Mouse (Mus musculus): ENCODE data around the gene Zfp174. TPM values are rescaled to one million over a fixed set of nuclear protein-coding genes. Genes with fewer than 3 reads are reported as not detected.

Gene Zfp174
- total and polyA plus RNA-seq, 3 experiments = 1.00 to 1.8 (median 1.3) TPM

GRCm38 (mm10) chr16:3830588-3831109 lies 16.4 kb upstream of the Zfp174 start, which contains the start of gene Olfr15:
Olfr15 (plus strand) TSS chr16:3830878.
- H3K4me3 ChIP-seq = no peak within 1 kb of the TSS
- no peak within 1 kb of the TSS for H3K9ac ChIP-seq (ENCODE audit: low read depth, low read length)
- H3K4me1 ChIP-seq (ENCODE audit: control insufficient read depth, insufficient read depth, low read length) = no peaks in the 10 kb centered on the region
- H3K27ac ChIP-seq = no peak within 1 kb of the TSS
- no peaks in the 10 kb centered on the region for H3K79me2 ChIP-seq (replicated peaks; ENCODE audit: control insufficient read depth, insufficient read depth, low read length)
- DNase-seq = no peak
- TF ChIP-seq CTCF (IDR thresholded peaks at IDR 0.05) (peak; percentile 48), EP300 (IDR thresholded peaks at IDR 0.05; ENCODE audit: insufficient read depth, low read depth, low read length) (no peak)
- intact Hi-C loops (cut with DNase I) = no loop called here
- H3K27me3 ChIP-seq (ENCODE audit: control insufficient read depth, insufficient read depth, low read length) = no peaks in the 10 kb centered on the region
- no peaks in the 10 kb centered on the region for H3K36me3 ChIP-seq (ENCODE audit: control insufficient read depth, insufficient read depth, low read length)

GRCm38 (mm10) chr16:3835461-3835860 lies 11.6 kb upstream of the Zfp174 start:
- H3K4me3 ChIP-seq = no peak overlapping the region
- no peaks in the 10 kb centered on the region for H3K4me1 ChIP-seq (ENCODE audit: control insufficient read depth, insufficient read depth, low read length)
- H3K36me3 ChIP-seq (ENCODE audit: control insufficient read depth, insufficient read depth, low read length) = no peaks in the 10 kb centered on the region
- no peak for TF ChIP-seq EP300 (IDR thresholded peaks at IDR 0.05; ENCODE audit: insufficient read depth, low read depth, low read length)
- TF ChIP-seq CTCF (IDR thresholded peaks at IDR 0.05) = no peak
- TF ChIP-seq POLR2A (IDR thresholded peaks at IDR 0.05; ENCODE audit: insufficient read depth, low read depth, low read length) = no peak
- no peak for DNase-seq
- no peaks in the 10 kb centered on the region for H3K79me2 ChIP-seq (replicated peaks; ENCODE audit: control insufficient read depth, insufficient read depth, low read length)
- WGBS = 65% methylated on average over 2 of the region's 2 CpGs
- no peaks in the 10 kb centered on the region for H3K27me3 ChIP-seq (ENCODE audit: control insufficient read depth, insufficient read depth, low read length)
- H3K27ac ChIP-seq = no peak overlapping the region
- intact Hi-C loops (cut with DNase I) = no loop called here
- H3K9ac ChIP-seq (ENCODE audit: low read depth, low read length) = no peak overlapping the region

DNA sequence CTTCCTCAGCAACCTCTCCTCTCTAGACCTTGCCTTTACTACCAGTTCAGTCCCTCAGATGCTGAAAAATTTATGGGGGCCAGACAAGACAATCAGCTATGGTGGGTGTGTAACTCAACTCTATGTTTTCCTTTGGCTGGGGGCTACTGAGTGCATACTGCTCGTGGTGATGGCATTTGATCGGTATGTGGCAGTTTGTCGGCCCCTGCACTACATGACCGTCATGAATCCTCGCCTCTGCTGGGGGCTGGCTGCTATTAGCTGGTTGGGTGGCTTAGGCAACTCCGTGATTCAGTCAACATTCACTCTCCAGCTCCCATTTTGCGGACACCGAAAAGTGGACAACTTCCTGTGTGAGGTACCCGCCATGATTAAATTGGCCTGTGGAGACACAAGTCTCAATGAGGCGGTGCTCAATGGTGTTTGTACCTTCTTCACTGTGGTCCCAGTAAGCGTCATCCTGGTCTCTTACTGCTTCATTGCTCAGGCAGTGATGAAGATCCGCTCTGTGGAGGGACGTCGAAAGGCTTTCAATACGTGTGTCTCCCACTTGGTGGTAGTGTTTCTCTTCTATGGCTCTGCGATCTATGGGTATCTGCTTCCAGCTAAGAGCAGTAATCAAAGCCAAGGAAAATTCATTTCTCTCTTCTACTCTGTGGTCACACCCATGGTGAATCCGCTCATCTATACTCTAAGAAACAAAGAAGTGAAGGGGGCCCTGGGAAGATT lies 7.7 kb upstream of the Zfp174 start:
- no peak overlapping the region for H3K4me3 ChIP-seq
- no peaks in the 10 kb centered on the region for H3K27me3 ChIP-seq (ENCODE audit: control insufficient read depth, insufficient read depth, low read length)
- H3K4me1 ChIP-seq (ENCODE audit: control insufficient read depth, insufficient read depth, low read length) = no peaks in the 10 kb centered on the region
- intact Hi-C loops (cut with DNase I) = no loop called here
- no peak overlapping the region for H3K27ac ChIP-seq
- 42% methylated on average over 17 of the region's 17 CpGs for WGBS
- DNase-seq = no peak
- no peaks in the 10 kb centered on the region for H3K36me3 ChIP-seq (ENCODE audit: control insufficient read depth, insufficient read depth, low read length)
- TF ChIP-seq POLR2A (IDR thresholded peaks at IDR 0.05; ENCODE audit: insufficient read depth, low read depth, low read length) (no peak), EP300 (IDR thresholded peaks at IDR 0.05; ENCODE audit: insufficient read depth, low read depth, low read length) (0 out of 2 replicates have a peak, but pooled peaks have one; percentile 36), CTCF (IDR thresholded peaks at IDR 0.05) (peak; percentile 76)
- no peak overlapping the region for H3K9ac ChIP-seq (ENCODE audit: low read depth, low read length)
- H3K79me2 ChIP-seq (replicated peaks; ENCODE audit: control insufficient read depth, insufficient read depth, low read length) = no peaks in the 10 kb centered on the region

DNA sequence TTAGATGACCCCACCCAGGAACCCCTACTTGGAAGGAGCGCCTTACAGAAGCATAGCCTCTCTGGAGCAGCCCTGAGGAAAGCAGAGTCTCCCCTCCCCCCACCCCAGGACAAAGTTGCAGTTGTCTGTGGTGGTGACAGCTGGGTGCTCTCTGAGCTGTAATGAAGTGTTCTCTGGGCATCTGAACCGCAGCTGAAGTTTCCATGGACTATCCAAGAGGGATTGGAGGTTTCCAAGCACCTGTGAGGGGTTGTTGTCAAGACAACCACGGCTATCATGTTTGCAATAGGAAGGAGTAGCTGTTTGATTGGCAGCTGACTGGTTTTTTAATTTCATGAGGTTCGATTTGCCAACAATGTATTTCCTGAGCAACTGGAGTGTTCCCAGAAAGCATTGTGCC lies 4.1 kb upstream of the Zfp174 start:
- no peaks in the 10 kb centered on the region for H3K36me3 ChIP-seq (ENCODE audit: control insufficient read depth, insufficient read depth, low read length)
- intact Hi-C loops (cut with DNase I) = loop anchor here (10.0 kb wide), 2 partner anchors 98 to 442 kb away; partner anchors contain the start of gene Zfp263
- WGBS = 28% methylated on average over 4 of the region's 4 CpGs

DNA sequence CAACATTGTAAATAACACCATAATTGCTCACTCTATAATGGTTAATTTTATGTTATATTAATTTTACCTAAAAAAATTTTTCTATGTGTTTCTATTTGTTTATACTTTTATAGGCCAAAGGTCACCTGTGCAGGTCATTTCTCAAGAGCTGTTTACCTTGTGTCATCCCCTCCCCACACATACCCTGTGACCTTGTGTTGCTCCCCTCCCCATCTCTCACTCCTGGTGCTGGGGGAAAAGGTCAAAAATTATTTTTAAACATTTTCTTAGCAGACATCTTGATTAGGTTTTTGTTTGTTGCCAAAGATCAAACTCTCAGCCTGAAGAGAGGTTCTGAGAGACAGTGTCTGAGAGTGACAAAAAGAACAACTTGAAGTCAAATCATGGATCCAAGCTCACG lies 3.3 kb upstream of the Zfp174 start:
- DNase-seq = no peak
- H3K36me3 ChIP-seq (ENCODE audit: control insufficient read depth, insufficient read depth, low read length) = no peaks in the 10 kb centered on the region
- no peak overlapping the region for H3K9ac ChIP-seq (ENCODE audit: low read depth, low read length)
- H3K4me3 ChIP-seq = no peak overlapping the region
- 68% methylated on average over 1 of the region's 1 CpGs for WGBS
- no peaks in the 10 kb centered on the region for H3K79me2 ChIP-seq (replicated peaks; ENCODE audit: control insufficient read depth, insufficient read depth, low read length)
- TF ChIP-seq EP300 (IDR thresholded peaks at IDR 0.05; ENCODE audit: insufficient read depth, low read depth, low read length) (no peak), POLR2A (IDR thresholded peaks at IDR 0.05; ENCODE audit: insufficient read depth, low read depth, low read length) (no peak), CTCF (IDR thresholded peaks at IDR 0.05) (no peak)
- H3K4me1 ChIP-seq (ENCODE audit: control insufficient read depth, insufficient read depth, low read length) = no peaks in the 10 kb centered on the region; the same call in none of the 2 replicates
- no peaks in the 10 kb centered on the region for H3K27me3 ChIP-seq (ENCODE audit: control insufficient read depth, insufficient read depth, low read length)
- intact Hi-C loops (cut with DNase I) = loop anchor here (10.0 kb wide), 2 partner anchors 99 to 441 kb away; partner anchors contain the start of gene Zfp263
- no peak overlapping the region for H3K27ac ChIP-seq

More for the DNA sequence above, 4.1 kb upstream of the Zfp174 start:
- Histone ChIP-seq H3K4me1 (ENCODE audit: control insufficient read depth, insufficient read depth, low read length) (no peaks in the 10 kb centered on the region; the same call in none of the 2 replicates), H3K79me2 (replicated peaks; ENCODE audit: control insufficient read depth, insufficient read depth, low read length) (no peaks in the 10 kb centered on the region), H3K27me3 (ENCODE audit: control insufficient read depth, insufficient read depth, low read length) (no peaks in the 10 kb centered on the region), H3K9ac (ENCODE audit: low read depth, low read length) (no peak overlapping the region), H3K4me3 (no peak overlapping the region), H3K27ac (no peak overlapping the region)
- DNase-seq = no peak
- no peak for TF ChIP-seq EP300 (IDR thresholded peaks at IDR 0.05; ENCODE audit: insufficient read depth, low read depth, low read length)
- no peak for TF ChIP-seq POLR2A (IDR thresholded peaks at IDR 0.05; ENCODE audit: insufficient read depth, low read depth, low read length)
- TF ChIP-seq CTCF (IDR thresholded peaks at IDR 0.05) = no peak

DNA sequence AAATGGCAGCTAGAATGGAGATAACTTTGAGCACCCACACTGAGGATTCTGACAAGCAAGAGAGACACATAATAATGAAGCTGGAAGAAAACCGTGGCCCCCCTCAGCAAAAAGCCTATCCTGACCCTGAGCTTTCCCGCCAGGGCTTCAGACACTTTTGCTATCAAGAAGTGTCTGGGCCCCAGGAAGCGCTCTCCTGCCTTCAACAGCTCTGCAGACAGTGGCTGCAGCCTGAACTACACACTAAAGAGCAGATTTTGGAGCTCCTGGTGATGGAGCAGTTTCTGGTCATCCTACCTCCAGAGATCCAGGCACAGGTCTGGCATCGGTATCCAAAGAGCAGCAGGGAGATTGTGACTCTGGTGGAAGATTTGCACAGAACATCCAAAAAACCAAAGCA lies 803 bp downstream of the Zfp174 start:
- H3K79me2 ChIP-seq (replicated peaks; ENCODE audit: control insufficient read depth, insufficient read depth, low read length) = peaks cover 1% of the 10 kb centered on the region; the same call in 1 of the 2 replicates
- peak overlapping the region; percentile 67 for H3K4me3 ChIP-seq
- no peak overlapping the region for H3K27ac ChIP-seq
- no peaks in the 10 kb centered on the region for H3K36me3 ChIP-seq (ENCODE audit: control insufficient read depth, insufficient read depth, low read length)
- no peak for DNase-seq
- WGBS = 77% methylated on average over 4 of the region's 4 CpGs
- intact Hi-C loops (cut with DNase I) = loop anchor here (2.0 to 10.0 kb wide), 5 partner anchors 37 to 437 kb away; partner anchors contain the start of genes 1700037C18Rik, Cluap1, Gm20695 and Slx4
- H3K9ac ChIP-seq (ENCODE audit: low read depth, low read length) = no peak overlapping the region
- no peaks in the 10 kb centered on the region; the same call in none of the 2 replicates for H3K4me1 ChIP-seq (ENCODE audit: control insufficient read depth, insufficient read depth, low read length)
- H3K27me3 ChIP-seq (ENCODE audit: control insufficient read depth, insufficient read depth, low read length) = no peaks in the 10 kb centered on the region
- no peak for TF ChIP-seq EP300 (IDR thresholded peaks at IDR 0.05; ENCODE audit: insufficient read depth, low read depth, low read length)
- no peak for TF ChIP-seq CTCF (IDR thresholded peaks at IDR 0.05)
- TF ChIP-seq POLR2A (IDR thresholded peaks at IDR 0.05; ENCODE audit: insufficient read depth, low read depth, low read length) = no peak

Measured in heart, adult 2 months (tissue).